Mouse (Mus musculus) lung, postnatal 10 days (tissue): ENCODE results near the gene Trim39.

Experiments
- DNase-seq: peaks from one replicate; pipeline ENCODE4 v3.0.0; 2021

Gene Trim39

DNA sequence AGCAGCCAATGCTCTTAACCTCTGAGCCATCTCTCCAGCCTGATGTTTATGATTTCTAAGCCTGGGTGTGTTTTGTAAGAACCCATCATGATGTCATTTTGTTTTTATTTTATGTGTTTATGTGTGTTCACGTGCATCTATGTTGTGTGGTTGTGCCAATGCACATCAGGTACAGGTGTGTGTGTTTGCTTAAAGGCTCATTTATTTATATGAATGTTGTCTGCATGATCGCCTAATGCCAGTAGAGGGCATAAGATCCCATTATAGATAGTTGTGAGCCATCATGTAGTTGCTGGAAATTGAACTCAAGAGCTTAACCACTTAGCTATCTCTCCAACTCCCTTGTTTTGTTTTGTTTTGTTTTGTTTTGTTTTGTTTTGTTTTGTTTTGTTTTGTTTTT, 26.3 kb downstream of the Trim39 start:
- no peak for DNase-seq

DNA sequence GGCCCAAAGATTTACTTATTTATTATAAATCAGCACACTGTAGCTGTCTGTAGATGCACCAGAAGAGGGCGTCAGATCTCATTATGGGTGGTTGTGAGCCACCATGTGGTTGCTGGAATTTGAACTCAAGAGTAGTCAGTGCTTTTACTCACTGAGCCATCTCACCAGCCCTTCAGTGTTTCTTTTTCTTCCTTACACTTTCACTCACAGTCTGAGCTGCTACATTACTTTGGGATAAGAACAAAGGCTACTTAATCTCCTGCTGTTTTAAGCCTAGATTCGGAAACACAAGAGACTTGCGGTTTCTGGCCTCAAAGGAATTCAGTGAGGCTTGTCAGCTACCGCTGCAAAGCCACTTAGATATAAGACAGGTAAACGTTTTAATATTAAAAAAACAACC, 28.0 kb downstream of the Trim39 start:
- DNase-seq = no peak

DNA sequence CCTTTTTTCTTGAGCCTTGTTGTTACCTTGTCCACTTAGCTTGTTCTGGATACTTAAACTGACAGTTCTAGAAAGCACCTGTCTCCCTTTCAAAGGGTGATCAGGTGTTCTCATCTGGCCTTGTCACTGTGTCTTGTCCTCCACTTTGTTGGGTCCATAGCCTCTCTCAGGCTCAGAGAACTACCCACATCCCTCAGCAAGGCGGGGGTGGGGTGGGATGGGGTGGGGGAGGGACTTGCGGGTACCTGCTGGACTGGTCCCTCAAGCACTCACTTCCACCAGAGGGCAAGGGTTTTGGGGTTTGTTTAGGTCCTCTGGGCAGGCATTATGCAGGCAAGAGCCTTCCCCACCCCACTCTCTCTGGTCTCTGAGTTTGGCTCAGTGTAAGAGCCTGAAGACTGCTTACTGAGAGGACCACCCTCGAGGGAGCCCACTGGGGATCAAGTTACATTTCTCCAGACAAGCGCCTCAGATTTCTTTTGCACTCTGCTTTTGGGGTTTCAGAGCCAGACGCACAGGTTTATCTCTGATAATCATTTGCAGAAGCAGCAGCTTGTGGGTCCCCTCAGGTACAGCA, 31.3 kb downstream of the Trim39 start:
- DNase-seq = no peak

DNA sequence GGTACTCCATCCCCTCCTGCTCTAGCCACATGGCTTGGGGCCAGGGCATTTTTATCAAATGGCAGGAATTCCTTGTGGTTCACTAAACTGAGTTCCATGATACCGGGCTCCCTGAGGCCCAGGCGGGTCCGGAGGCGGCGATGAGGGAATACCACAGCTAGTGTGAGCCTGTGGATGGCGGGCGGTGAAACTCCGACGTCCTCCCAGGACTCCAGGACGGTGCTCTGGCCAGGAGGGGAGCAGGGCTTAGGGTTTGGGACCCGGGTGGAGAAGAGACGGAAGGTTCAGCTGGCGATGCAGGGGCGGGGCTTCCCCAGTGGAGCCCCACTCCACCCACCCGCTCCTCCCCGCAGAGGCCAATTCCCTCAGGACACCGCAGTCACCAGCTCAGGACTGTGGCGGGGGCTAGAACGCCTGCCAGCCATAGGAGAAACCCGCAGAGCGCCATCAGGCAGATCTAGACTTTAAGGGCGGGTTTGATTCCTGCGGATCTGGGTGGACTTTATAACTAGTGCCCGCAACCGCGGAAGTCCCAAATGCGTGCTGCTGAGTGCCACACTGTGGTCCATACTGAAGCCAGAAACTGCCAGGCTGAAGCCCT, 34.6 kb downstream of the Trim39 start:
- peak; percentile 37 for DNase-seq

DNA sequence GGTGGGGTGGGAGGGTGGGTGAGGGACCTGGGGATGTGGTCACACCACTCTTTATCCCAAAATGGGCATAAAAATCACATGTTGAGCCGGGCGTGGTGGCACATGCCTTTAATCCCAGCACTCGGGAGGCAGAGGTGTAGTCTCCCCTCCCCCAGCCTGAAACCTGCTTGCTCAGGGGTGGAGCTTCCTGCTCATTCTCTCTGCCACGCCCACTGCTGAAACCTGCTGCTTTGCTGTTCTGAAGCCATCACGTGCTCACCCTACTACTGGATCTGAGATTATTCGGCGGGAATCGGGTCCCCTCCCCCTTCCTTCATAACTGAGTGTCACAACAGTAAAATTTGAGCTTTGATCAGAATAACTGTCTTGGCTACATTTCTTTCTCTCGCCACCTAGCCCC, 36.7 kb downstream of the Trim39 start:
- DNase-seq = peak; percentile 30

DNA sequence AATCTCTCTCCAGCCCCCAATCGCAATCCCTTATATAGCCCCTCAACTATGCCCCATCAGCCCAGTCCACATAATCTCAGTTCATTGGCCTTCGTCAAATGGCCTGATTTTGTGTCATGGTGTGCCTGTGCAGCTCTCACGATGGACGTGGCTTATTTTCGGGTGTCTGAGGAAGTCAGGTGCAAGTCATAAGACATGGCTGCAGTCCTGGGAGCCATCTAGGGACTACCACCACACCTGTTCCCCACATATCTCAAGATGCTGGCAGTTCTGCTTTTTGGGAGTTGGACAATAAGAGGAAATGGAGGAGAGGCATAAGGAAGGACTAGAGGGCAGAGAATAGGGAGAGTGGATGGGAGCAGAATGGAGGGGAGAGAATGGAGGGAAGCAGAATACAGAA, 38.5 kb downstream of the Trim39 start:
- no peak for DNase-seq

DNA sequence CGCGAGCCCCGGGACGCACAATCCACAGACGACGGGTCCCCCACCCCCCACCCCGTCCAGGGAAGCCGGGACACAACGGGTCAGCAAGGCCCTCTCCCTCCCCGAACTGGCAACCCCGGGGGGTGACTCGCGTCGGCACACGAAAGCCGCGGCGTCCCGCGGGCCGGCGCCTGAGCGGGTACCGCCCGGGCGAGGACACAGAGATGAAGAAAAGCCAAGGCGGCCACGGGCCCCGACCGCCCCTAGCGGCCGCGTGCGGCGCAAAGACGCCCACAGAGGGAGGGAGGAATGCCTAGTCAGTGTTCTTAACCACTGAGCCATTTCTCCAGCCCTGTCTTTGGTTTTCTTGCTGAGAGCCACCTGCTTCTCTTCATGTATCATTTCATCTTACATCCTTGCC, 40.7 kb downstream of the Trim39 start:
- peak; percentile 84 for DNase-seq

DNA sequence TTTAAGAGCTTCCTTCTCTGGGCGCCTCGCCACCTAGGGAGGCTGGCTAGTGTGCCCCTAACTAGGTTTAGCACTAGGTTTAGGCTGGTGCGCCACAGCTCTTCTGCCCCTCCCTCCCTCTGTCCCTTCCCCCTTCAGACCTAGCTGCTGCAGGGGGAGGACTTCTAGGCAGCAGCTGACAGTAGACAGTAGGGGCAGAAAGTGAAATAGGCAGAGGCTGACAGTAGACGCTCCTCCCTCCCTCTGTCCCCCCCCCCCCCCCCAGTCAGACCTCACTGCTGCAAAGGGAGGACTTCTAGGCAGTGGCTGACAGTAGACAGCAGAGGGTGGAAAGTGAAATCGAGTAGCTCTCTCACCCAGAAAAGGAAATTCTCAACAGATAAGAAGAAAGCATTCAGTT, 43.0 kb downstream of the Trim39 start:
- no peak for DNase-seq

DNA sequence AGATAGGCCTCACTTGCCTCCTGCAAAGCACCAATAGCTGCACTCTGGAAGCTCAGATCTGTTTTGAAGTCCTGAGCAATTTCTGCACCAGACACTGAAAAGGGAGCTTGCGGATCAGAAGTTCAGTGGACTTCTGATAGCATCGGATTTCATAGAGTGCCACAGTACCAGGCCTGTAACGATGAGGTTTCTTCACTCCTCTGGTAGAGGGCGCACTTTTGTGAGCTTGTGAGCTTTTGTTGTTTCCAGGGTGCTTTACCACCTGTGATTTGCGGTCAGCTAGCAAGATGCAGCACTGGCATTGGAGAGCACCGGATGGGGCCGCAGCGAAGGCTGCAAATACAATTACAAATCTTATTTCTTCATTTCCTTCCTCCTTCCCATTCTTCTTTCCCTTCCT, 45.1 kb downstream of the Trim39 start:
- peak; percentile 37 for DNase-seq

DNA sequence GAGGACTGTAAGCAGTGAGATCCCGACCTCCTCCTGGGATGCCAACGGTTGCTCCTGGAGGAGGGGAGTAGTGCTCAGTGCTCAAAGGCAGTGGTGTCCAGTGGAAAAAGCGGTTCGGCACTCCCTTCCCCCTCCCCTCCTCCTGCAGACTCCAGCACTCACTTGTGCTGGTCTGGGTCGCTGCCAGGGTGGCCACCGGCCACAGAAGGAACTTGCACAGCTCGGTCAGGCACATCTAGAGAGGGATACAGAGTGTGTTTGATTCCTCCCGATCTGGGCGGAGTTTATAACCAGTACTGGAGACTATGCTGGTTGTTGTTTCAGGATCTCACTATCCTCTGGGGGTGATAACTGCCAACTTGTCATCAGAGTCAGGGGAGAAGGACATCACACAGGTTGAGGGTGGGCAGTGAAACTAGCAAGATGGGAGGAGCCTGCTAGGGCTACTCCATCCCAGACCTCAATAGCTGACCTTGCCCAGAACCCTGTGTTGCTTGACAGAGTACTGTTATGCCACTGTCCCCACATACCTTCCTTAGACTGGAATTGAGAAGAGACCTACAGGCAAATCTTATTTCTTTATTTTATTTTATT, 46.7 kb downstream of the Trim39 start:
- peak; percentile 16 for DNase-seq

DNA sequence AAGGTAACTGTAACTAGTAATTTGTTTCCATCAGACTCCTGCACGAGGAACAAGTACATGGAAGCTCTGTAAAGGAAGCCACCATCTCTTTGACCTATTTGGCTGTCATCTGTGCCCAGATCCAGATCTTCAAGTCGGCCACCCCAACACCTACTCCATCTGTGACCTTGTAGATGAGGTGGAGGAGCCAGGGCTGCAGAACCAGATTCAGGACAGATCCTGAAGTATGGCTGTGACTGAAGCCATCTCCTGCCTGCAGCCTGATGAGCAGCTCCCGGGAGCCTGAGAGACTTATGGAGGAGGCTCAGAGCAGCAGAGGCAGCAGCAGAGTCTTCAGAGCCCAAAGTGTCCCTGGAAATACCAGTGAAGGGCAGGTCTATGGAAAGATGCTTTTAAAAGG, 47.6 kb downstream of the Trim39 start:
- no peak for DNase-seq

DNA sequence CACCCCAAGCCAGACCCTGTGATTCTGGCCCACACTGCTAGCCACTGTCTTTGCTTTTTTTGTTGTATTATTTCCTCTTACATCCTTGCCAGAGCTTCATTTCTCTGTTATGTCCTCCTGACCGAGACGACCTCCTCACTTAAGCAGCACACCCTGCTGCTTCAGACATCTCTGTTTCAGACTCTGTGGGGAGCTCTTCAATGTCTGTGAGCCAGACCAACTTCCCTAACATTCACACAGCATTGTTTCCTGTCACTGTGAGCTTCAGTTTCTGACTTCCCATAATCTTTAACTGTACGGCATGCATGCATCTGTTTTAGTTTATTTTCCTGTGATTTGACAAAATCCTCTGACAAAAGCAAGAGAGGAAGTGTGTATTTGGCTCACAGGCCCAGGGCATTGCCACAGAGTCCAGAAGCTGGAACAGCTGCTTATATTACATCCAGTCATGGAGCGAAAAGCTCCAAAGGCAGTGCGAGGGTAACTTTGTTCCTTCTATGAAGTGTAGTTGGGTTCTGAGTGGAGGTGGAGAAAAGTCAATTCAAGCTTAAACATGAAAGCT, 53.4 kb downstream of the Trim39 start:
- DNase-seq = no peak

DNA sequence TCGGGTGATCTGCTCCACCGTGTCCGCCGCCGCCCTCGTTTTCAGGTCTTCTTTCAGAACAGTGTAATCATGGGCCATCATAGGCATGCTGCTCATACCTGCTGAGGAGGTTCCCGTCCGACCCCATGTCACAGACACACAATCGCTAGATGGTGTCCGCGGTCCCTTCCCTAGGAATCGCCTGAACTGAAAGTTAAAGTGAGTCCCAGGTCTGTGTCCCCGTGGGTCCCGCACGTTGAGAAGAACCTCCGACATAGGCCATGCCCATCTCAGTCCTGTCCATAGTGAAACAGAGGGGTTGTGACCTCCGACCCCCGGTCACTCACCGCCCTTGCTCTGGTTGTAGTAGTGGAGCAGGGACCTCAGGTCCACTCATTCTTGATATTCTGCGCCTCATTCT, 56.5 kb downstream of the Trim39 start:
- no peak for DNase-seq
